Mouse (Mus musculus) cerebellum, adult 2 months (tissue): ENCODE measurements at regions not wholly inside any gene's neighbourhood (a gene's known extent, or its start where the extent isn't known, plus 50 kb on each side); places are given as distances from the start of the nearest gene placed in this dataset.
"Not testable (repeated sequence)": the region's sequence is repeated elsewhere in the genome, so short reads cannot be mapped to it uniquely, and the experiment has no call there.

Experiments
- DNase-seq, 2 experiments: peaks; one replicate each; pipeline ENCODE4 v3.0.0; 2021
- H3K27ac ChIP-seq: fragments of 200-500 bp; 2 replicates; pipeline ENCODE4 v1.5.1; 2012; ENCODE audit warnings: low read length, control low read depth, inconsistent platforms; ENCODE audit not compliant: insufficient read depth
- H3K27me3 ChIP-seq: fragments of 200-500 bp; 2 replicates; pipeline ENCODE4 v1.6.1; 2012; ENCODE audit warnings: inconsistent platforms, mild to moderate bottlenecking, low read length, moderate library complexity; ENCODE audit not compliant: control insufficient read depth, insufficient read depth
- H3K4me1 ChIP-seq: fragments of 200-500 bp; 2 replicates; pipeline ENCODE4 v1.6.1; 2011; ENCODE audit warnings: low read length; ENCODE audit not compliant: control insufficient read depth, insufficient read depth
- H3K4me3 ChIP-seq: fragments of 200-500 bp; replicated peaks from 2 replicates; pipeline ENCODE3; 2011; ENCODE audit warnings: mild to moderate bottlenecking, low read depth, low read length, control low read depth; ENCODE audit not compliant: insufficient read depth
- CTCF ChIP-seq: fragments of 200-500 bp; IDR thresholded peaks from 2 replicates; pipeline ENCODE4 v1.5.1; 2011; ENCODE audit warnings: low read depth, mild to moderate bottlenecking, control low read depth, low read length, moderate library complexity, borderline replicate concordance; ENCODE audit not compliant: insufficient read depth
- POLR2A ChIP-seq: fragments of 200-500 bp; IDR thresholded peaks from 2 replicates; pipeline ENCODE4 v1.6.1; 2011; ENCODE audit warnings: low read length, control low read depth, borderline replicate concordance; ENCODE audit not compliant: insufficient read depth
- WGBS: fragments of 180-500 bp; shearing (Covaris S2); methylation state at CpG from one replicate; pipeline ENCODE4 v1.1.7; 2018; 5-methylcytosine and 5-hydroxymethylcytosine counted together

DNA sequence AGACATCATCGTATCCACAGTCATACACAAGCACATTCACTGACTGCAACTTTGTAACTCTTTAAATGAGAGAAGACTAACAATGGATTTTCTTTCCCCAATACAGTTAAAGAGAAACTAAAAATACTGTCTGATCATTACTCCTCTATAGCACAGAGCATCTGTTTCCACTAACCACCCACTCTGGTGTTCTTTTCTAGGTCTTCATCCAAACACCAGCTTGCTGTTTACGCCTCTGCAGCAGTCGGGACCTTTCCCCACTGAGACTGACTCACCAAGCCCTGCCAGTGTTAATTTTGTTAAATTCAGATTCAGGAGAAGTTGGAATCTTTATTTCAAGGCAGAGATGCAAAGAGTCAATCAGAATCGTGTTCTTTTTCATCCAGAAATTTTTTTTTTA is 300.3 kb upstream of the Slc39a10 start:
- H3K27me3 ChIP-seq = no peaks in the 10 kb centered on the region
- H3K4me1 ChIP-seq = no peaks in the 10 kb centered on the region
- no peak for TF ChIP-seq POLR2A
- TF ChIP-seq CTCF = no peak
- no peak overlapping the region for H3K4me3 ChIP-seq
- 79% methylated on average over 4 of the region's 4 CpGs for WGBS
- no peak for DNase-seq
- no peak overlapping the region for H3K27ac ChIP-seq

DNA sequence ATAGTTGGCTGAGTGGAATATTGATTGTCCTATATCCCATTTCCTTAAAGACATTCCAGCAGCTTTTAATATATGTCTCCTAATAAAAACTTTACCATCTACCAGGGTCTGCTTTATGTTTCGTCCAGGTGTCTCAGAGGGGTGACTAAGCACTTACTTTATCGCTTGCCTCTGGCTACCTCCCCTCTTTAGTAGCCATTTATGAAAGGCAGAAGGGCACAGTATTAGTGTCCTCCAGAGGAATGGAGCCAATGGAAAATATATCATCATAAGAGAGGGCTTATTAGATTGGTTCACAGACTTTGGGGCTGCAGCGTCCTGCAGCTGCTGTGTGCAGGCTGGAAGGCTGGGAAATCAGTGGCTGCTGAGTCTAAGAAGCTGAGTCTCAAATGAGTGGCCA is 271.8 kb upstream of the Slc39a10 start:
- no peak for DNase-seq
- Histone ChIP-seq H3K27ac (no peak overlapping the region), H3K27me3 (no peaks in the 10 kb centered on the region), H3K4me3 (no peak overlapping the region), H3K4me1 (no peaks in the 10 kb centered on the region)
- TF ChIP-seq CTCF (no peak), POLR2A (no peak)
- WGBS = 72% methylated on average over 3 of the region's 3 CpGs

DNA sequence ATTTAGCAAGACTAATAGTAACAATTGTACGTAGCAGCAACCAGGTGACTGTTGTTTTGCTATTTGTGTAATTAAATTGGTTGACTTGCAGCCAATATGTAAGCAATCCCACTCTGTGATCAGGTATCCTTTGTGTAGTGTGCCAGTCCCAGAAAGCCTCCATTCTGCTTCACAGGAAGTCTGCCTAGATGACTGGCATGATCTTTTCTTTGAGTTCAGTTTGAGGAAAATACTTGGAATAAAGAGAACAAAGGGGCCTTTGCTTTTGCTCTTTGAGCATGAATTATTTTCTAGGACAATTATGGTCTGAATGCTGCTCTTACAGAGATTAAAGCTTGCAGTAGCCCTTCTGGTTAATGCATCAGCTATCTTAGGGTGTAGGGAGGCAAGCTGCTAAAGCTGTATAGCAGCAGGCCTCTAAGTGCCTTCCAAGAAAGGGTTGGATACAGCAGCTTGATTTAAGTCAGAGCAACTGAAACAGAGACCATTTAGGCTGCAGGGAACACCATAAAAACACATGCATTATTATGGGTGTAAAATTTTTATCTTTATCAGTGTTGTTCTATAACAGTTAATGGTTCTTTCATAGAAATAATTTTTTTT is 271.3 kb upstream of the Slc39a10 start:
- no peak for DNase-seq
- Histone ChIP-seq H3K27me3 (no peaks in the 10 kb centered on the region), H3K4me3 (no peak overlapping the region), H3K4me1 (no peaks in the 10 kb centered on the region), H3K27ac (no peak overlapping the region)
- 25% methylated on average over 1 of the region's 1 CpGs for WGBS
- no peak for TF ChIP-seq POLR2A

DNA sequence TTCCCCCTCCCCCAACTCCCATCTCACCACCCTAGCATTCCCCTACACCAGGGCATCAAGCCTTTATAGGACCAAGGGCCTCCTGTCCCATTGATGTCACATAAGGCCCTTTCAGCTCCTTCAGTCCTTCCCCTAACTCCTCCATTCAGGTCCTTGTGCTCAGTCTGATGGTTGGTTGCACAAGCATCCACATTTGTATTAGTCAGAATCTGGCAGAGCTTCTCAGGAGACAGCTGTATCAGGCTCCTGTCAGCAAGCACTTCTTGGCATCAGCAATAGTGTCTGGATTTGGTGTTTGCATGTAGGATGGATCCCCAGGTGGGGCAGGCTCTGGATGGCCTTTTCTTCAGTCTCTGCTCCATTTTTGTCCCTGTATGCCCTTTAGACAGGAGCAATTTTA is 237.4 kb upstream of the Slc39a10 start:
- H3K4me3 ChIP-seq, H3K27me3 ChIP-seq, H3K4me1 ChIP-seq, DNase-seq, H3K27ac ChIP-seq: not testable (repeated sequence)

DNA sequence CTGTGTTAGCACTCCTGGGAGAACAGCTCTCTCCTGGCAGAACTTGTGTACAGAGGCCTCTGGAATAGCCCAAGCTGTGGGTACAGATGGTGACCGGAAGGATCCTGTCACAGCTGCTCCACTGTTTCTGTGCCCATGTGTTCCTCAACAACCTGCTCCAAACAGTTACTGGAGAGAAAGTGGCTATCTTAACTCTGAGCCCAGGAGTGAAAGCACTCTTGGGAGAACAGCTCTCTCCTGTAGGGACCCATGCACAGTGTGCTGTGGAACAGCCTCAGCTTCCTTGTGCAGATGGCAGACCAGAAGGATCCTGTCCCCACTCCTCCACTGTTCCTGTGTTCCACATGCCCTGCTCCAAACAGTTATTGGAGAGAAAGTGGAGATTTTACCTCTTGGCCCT is 227.0 kb upstream of the Slc39a10 start:
- Histone ChIP-seq H3K27ac (no peak overlapping the region), H3K4me1 (no peaks in the 10 kb centered on the region)
- WGBS = 14% methylated on average over 1 of the region's 1 CpGs

DNA sequence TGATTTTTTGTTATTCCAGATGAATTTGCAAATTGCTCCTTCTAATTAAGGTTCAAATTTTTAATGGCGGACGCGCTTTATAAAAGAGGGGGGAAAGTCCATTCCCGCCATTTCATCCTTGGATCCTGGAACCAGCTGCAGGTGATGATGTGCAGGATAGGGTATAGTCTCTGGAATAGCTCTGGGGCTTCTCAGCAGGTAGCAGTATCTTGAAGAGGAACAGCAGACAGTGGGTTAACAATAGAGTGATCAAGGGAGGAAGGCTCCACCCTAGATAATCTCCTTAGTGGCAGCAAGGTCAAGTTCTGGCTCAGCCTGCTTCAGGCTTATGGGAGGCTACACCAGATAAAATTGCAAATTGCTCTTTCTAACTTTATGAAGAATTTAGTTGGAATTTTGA is 224.0 kb upstream of the Slc39a10 start:
- not testable (repeated sequence) for DNase-seq, H3K27me3 ChIP-seq, H3K4me3 ChIP-seq, H3K4me1 ChIP-seq, H3K27ac ChIP-seq
- 90% methylated on average over 4 of the region's 4 CpGs for WGBS

More for the DNA sequence above, 227.0 kb upstream of the Slc39a10 start:
- Histone ChIP-seq H3K4me3 (no peak overlapping the region), H3K27me3 (no peaks in the 10 kb centered on the region)
- TF ChIP-seq CTCF (no peak), POLR2A (no peak)
- no peak for DNase-seq

DNA sequence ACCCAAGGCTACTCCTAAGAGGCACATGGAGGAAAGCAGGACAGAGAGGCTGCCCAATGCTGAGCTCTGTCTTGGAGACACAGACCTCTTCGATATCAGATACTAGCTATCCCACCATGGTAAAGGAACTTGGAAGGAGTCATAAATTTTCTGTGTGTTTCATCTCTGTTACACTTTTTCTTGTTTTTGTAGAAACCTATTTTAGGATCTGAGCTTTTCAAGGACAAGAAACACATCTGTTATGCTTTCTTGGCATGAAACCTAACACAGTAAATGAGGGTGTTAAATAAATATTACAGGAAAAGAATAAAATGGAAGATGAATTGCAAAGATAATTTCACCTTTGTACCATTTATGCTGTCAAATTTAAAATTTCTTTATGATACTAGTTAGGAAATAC is 219.8 kb upstream of the Slc39a10 start:
- no peak overlapping the region for H3K4me3 ChIP-seq
- no peaks in the 10 kb centered on the region for H3K27me3 ChIP-seq
- H3K4me1 ChIP-seq = no peaks in the 10 kb centered on the region
- no peak for DNase-seq
- WGBS = 86% methylated on average over 1 of the region's 1 CpGs
- TF ChIP-seq CTCF = no peak
- TF ChIP-seq POLR2A = no peak
- H3K27ac ChIP-seq = no peak overlapping the region

DNA sequence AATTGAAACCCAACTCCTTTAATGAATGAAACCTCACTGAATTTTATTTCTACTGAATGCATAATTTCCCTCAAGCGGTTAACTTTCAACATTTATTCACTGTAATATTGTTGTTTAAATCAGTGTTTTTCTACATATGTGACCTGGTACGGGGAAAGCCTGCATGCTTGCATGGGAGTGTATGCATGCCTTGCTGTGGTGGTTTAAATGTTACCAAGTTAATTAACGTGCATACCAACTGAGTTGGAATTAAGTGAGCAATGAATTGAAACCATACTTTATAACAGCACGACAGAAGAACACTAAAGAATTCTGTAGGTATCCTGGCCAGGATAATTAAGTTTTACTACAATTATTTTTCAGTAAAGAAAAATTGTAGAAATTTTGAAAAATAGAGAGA is 211.4 kb upstream of the Slc39a10 start:
- Histone ChIP-seq H3K27me3 (no peaks in the 10 kb centered on the region), H3K4me1 (no peaks in the 10 kb centered on the region), H3K27ac (no peak overlapping the region), H3K4me3 (no peak overlapping the region)
- no peak for TF ChIP-seq CTCF
- no peak for TF ChIP-seq POLR2A
- DNase-seq = no peak
- WGBS = 83% methylated on average over 4 of the region's 4 CpGs
